Mouse (Mus musculus) cerebellum, adult 8-10 months (tissue): ENCODE data around the gene Gipr.
A peak's percentile ranks its signal among the peaks of the same experiment; 100 is the strongest.
"Not testable (repeated sequence)": the region's sequence is repeated elsewhere in the genome, so short reads cannot be mapped to it uniquely, and the experiment has no call there.

Source experiments
- DNase-seq: peaks from one replicate; pipeline ENCODE4 v3.0.0; 2022

The Gipr gene

DNA sequence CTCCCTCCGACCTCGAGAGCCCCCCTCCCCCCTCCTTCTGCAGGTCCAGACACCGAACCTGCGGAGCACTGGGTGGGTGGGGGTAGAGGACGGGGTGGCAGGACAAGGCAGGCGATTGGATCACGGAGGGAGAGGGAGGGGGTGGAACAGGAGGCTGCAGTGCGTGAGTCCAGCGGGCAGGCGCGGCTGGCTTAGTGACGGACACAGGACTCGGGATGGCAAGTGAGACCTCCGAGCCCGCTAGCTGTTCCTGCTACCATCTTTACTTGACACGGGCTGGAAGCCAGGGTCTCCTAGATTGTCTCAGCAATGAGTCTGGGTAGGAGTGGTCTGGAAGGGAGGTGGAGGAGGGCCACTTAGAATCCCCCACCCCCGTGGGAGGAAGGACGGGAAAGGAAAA is 12.1 kb upstream of the Gipr start:
- DNase-seq = no peak

DNA sequence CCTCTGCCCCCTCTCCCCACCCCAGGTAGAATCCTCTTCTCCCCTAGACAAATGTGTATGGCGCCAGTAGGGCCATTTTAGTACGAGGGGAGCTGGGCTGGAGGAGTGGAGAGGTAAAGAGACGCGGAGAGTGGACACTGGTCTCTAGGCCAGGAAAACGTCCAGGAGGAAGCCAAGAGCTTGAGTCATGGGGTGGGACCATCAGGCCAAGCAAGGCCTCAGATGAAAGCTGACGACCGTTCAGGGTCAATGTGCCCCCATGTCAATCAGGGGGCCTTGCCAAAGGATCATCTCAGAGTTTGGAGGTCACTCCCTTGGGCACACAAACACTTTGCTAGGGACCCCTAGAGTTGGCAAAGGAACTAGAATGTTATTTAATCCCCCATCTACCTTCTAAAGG is 11.3 kb upstream of the Gipr start:
- DNase-seq = peak; percentile 39

DNA sequence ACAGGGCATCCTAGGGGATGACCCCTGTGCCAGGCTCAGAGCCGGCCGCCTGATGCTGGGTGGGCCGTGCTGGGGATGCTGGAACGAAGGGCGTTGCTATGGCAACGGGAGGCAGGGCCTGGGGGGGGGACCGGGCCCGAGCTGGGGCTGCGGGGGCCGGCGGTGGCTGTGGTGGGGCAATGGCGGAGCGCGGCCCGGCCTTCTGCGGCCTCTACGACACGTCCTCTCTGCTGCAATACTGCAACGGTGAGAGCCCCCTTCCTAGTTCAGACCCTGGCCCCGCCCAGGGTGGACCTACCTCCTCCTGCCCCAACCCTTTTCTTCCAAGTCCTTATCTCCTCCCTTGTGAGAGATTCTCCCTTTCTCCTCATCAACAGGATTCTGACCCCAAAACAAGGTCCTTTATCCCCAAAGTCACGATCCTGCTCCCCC is 10.6 kb upstream of the Gipr start:
- no peak for DNase-seq

DNA sequence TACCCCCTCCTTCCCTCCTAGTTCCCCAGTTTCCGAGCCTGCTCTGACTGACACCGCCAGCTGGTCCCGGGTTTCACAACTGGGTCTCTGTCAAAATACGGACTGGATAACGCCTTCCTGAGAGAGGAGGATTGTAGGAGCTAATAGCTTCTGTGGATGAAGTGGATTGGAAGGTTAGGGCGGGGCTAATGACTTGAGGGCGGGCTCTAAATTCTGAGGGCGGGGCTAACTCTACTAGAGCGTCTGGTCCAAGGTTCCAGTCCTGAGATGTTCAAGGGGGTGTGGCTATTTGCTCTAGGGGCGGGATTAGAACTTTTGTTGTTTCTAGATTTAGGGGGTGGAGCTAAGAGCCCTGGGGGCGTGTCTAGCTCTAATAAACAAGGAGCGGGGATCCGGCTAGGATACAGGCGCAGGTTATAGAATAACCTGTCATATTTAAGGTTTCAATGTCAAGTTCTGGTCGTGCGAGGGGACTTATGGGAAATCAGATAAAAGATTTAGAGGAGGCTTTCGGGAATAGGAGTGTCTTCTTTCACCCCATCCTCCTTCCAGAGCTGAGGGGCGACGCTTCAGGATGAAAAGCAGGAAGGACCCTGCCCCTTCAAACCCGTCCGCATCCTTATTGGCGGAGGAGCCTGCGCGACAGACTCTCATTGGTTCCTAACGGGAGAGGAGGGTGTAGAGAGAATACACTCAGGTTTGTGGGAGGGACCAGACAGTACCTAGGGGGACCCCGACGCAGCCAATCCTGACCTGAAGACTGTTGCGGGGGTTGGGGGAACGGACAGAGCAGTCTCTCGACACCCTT is 10.0 kb upstream of the Gipr start, which contains the start of gene Eml2:
TSS of gene Eml2 (plus strand) at position 714 of the 808 bp plus-strand sequence.
- peak; percentile 84 for DNase-seq

DNA sequence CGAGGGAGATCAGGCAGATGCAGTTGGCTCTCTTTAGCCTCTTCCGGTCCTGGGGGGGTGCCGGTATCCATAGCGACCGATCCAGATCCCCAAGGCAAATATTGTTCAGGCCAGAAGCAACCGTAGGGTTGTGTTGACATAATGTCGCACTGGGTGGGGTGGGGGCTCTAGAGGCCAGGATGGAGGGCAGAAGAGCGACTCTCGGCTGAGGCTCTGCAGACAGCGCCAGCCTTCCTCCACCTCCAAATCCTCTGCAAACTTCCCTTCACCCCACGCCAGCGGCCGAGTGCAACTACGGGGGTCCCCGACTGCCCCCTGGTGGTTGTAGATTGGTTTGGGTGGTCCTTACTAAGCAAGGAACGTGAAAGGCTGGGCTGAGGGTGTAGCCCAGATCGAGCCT is 6.9 kb upstream of the Gipr start:
- DNase-seq = peak; percentile 67

DNA sequence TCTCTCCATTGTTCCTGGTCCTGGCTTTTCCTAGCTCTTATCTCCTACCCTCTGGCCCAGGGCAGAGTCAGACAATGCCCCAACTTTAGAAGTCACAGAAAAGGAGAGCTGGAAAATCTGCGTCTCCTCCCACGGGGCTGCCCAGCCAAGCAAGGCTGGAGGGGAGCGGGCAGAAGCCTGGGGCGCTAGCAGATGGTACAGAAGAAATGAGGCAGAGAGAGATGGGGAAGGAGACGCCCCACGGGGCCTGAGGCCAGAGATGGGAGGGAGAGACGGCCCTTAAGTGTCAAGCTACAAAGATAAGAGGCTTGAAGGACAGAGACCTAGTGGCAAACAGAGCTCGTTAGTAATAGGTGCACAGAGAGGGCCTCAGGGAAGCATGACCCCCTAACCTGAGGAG is 5.9 kb upstream of the Gipr start:
- DNase-seq = peak; percentile 46

DNA sequence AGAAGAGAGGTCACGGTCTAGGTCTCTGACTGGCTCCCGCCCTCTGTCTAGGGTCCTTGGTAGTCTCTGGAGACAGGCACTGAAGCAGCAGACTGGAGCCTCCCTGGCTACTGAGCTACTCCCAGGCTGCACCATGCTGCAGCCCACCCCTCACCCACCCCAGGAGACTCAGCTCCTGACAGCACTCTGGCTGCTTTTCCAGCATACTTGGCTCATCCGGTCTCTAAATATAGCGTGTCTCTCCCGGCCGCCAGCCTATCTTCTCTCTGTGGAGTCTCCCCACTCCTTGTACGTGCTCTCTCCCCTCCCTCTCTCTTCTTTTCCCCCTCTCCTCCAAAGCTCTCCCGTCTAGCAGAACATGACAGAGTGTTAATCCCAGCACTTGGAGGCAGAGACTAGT is 4.2 kb upstream of the Gipr start:
- no peak for DNase-seq

DNA sequence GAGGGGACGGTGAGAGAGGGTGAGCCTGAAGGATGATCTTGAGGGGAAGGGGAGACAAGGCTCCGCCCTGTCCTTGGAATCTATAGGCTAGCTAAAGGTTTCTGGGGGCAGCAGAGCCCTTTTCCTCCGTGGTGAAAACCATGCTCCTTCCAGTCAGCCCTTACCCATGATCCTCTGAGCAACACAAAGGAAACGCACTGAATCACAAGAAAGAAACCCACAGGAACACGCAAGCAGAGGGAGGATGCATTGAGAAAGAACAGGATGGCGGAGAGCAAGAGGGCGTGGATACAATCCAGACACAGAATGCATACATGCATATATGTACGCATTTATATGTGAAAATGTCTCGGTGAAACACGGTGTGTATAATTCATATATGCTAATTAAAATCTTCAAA is 3.6 kb upstream of the Gipr start:
- no peak for DNase-seq

DNA sequence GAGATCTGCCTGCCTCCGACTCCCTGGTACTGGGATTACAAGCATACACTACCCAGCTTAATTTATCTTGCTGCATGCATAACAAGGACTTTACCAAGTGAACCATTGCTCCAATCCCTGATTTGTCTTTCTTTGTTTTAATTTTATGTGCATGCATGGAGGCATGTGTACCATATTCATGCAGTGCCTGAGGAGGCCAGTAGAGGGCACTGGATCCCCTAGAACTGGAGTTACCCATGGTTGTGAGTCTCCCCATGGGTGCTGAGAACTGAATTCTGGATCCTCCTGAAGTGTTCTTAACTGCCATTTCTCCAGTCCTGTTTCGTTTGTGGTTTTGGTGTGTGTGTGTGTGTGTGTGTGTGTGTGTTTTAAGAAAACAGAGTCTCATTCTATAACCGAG is 1.1 kb upstream of the Gipr start:
- no peak for DNase-seq

DNA sequence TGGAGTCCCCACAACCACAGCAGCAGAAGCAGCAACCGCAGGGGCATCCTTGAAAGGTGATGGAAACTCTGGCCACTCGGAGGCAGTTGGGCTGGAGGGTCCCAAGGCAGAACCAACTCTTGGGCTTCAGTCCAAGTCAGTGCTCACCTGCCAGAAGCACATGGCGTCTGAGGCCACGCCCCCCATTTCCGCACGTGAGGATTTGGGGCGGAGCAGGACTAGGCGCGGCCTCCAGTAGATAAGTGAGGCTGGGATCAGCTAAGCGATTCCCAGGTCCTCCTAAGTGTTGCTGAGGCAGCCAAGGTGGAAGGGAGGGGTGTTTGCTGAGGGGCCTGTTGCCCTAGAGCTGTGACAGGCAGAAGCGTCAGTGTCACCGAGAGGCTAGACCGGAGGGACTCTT is 949 bp downstream of the Gipr start:
- DNase-seq = no peak

DNA sequence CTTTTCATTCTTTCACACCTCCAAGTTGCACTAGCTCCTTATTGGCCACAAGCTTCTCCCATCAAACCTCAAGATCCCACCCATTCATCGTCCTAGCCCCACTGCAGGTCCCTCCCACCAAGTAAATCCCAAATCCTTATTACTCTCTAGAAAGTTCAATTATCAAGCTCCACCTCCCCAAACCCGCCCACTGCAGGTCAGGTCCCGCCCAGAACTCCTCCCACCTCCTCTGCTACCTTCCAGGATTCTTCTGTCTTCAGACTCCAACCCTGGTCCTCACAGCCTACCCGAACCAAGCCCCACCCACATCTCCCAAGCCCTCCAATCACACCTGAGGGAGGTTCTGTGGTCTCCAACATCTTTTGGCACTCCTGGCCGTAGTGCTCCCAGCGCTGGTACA is 1.7 kb downstream of the Gipr start:
- DNase-seq = no peak

DNA sequence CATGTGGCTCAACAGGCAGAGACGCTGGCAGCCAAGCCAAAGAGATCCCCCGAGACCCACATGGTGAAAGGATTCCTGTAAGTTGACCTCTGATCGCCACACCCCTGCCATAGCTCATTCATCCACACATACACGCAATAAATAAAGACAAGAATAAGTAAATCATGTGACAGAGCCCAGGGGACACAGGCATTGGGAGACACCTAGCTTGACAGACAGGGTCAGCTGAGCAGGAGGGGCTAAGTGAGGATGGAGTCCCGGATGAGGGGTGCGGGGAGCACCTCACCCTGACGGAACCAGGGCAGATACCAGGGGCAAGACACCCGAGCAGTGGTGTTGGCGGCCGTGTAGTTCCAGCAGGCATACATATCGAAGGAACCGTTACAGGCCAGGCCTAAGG is 2.2 kb downstream of the Gipr start:
- DNase-seq = no peak

DNA sequence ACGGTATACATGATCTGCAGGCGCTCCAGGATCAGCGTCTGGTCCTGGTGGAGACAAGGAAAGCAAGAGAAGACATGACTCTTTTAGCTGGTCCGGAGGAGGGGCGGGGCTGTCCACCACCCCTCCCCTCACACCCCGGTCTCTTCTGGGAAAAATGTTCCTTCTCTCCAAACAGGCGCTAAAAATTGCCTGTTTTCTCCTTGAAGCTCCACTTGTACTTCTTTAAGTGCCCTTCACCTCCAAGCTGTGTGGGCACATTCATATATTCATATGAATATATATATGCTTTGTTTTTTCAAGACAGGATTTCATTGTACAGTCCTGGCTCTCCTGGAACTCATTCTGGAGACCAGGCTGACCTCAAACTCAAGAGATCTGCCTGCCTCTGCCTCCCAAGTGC is 3.0 kb downstream of the Gipr start:
- no peak for DNase-seq

DNA sequence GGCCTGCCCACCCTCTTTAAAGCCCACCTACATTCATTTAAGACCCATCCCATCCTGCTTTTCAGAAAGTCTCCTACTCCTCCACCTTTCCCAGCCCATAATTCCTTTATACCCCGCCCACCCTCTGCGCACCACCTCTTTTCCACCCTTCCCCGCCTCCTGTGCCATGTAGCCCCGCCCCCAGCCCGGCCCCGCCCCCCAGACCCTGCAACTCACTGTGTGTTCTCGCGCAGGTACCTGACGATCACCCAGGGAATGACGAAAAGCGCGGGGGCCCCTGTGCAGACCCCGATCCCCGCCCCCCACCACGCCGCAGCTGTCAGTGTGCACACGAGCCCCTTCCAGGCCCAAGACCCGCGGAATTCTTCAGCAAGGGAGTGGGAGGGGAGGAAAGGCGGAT is 5.8 kb downstream of the Gipr start:
- no peak for DNase-seq

DNA sequence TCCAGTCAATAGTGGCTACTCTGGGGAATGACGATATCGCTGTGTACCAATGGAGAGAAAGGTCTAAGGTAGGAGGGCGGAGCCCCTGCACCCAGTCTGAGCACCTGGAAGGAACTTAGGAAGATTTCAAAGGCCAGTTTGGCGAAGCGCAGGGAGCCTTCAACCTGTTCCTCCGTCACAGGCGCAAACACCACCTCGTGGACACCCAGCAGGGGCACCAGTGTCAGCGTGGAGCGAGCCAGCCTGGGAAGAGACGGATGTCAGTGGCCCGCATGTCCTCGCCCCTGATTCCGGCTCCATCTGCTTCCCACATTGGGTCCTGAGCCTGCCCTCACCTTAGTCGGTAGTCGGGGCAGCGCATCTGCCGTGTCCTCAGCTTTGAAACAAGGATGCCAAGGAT is 6.5 kb downstream of the Gipr start:
- no peak for DNase-seq

DNA sequence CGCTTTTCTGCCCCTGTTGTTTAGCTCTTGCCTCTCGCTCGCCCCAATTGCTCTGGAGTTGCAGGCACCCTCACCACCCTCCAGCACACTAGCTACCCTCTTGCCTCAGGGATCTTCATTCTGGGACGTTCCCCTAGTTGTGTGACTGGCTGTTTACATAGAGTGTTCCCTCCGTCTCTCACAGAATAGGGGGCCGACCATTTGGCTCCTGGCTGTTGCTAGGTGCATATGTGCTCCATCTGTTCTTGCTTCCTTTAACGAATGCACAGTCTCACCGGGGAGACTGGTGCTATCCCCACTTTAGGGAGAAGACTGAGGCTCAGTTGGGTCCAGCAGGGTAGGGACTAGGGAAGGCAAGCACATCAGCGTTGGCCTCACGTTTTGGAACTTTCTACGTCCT is 7.3 kb downstream of the Gipr start:
- no peak for DNase-seq

DNA sequence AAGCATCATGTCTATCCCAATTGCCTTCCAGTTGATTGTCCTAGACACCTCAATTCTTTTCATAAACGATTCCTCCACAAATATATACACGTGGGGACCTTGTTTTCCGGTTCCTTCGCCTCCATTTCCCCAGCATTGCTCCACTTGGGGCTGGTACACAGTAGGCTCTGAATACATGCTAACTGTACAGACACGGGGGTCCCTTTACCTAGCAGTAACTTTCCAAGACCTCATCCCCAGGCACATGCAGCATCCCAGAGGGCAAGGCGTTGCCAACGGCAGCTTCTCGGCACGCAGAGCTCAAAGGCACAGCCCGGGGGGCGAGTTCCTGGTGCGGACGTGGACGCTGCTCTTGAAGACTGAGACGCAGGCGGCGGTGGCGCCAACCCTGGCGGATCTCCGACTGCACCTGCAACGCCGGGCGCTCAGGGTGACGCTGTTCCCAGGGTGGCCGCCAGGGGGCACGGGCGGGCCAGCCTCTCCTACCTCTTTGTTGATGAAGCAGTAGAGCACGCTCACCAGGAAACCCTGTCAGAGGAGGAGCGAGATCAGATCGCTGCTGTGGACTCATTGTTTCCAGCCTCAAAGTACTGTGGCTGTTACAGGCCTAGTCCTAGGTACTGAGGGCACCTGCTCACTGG is 8.6 kb downstream of the Gipr start:
- DNase-seq = peak; percentile 96

DNA sequence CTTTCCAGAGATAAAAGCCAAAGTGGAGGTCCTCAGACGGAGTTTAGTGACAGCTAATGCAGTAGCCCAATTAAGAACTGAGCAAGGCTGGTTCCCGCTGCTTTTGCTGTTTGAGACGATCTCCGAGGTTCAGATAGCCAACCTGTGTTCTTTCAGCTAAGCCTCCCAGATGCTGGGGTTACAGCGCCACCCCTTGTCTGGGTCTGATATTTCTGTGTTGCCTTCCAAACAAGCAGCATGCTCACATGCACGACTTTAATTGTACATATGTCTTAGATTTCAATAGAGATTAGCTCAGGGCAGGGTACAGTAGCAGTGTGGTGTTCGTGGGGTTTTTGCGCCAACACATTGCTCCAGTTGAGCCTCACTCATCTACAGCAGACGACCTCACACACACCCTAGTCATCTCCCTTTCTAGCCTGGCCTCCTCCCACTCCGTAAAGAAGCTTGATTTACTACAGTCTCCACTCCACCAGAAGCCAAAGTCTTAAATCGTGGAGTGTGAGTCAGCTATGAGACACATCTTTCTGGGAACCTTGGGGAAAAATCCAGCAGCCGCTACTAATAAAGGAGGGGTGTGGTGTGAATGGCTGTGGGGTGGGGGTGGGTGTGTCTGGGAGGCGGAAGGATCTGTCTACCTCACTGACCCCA is 10.0 kb downstream of the Gipr start:
- no peak for DNase-seq

DNA sequence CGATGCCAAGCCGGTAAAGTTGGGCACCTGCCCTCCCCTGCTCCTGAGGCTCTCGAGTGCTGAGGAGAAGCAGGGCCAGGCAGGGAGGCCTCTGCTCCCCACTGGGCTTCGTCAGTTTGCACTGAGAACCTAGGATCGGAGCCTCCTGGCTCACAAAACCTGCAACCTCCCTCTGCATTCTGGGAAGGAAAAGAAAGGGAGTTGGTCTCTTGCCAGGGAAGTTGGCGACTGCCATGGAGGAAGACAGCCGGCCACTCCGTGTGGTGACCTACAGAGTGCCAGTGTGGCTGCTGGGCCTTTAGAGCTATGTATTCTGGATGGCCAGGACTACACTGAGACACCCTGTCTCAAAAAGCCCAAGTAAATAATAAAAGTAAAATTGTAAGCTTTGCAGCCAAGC is 11.1 kb downstream of the Gipr start:
- no peak for DNase-seq

DNA sequence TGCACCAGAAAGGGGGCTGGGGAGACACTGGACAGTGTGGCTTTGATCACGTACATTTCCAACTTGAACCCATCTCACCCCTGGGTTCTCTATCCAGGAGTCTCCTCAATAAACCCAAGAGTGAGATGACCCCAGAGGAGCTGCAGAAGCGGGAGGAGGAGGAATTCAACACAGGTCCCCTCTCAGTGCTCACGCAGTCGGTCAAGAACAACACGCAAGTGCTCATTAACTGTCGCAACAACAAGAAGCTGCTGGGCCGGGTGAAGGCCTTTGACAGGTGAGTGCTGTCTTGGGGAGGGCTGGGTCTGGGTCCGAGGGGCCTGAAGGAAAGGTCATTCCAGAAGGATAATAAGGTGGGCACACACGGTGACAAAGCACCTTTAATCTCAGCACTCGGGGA is 14.8 kb downstream of the Gipr start:
- DNase-seq = not testable (repeated sequence)

DNA sequence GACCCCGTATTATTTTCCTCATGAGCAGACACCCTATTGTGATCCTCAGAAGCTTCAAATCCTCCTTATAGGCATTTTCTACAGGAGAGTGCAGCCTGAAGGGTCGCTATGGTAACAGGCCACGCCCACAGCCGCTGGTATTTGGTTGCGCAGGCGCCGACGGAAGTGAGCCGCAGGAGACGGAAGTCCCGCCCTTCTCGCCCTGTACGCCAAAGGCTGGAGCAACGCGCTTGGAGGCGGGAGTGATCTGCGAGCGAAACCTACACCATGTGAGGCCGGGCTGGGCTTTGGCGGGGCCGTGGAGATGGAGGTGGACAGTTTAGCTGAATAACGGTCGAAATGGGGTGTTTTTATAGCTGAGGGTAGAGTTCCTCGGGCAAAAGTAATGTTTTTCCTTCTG is 16.3 kb downstream of the Gipr start, which contains the start of gene Snrpd2:
TSS of gene Snrpd2 (plus strand) at position 97 of the 400 bp plus-strand sequence.
- peak; percentile 96 for DNase-seq

DNA sequence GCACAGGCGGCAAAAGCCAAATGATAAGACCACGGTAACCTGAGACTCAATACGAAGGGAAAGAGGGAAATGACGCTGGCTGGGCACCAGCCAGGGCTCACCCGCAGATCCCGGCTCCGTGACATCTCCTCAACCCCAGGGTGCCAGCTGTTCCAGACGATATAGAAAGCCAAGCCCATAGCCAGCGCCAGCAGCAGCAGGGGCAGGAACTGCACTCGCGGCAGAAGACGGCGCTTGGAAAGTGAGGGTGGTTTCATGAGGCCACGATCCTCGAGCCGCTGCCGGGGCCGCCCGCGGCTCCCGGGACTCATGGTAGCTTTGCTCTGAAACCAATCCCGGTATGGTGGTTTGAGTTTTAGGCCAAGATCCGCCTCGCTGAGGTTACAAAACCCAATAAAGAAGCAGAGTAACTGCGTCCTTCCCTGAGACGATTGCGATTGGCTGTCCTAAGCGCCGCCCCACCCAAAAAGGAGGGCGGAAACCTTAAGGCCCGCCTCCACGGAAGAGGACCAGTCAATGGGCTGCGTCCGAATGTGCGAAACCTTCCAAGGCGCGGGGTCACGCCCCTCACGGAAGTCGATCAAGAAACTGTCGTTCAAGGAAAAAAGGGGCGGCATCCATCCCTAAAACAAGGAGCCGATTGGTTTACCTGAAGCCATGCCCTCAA is 16.9 kb downstream of the Gipr start, which contains the start of gene Qpctl:
TSS of gene Qpctl (minus strand) at position 417 of the 667 bp plus-strand sequence.
- DNase-seq = peak; percentile 96

DNA sequence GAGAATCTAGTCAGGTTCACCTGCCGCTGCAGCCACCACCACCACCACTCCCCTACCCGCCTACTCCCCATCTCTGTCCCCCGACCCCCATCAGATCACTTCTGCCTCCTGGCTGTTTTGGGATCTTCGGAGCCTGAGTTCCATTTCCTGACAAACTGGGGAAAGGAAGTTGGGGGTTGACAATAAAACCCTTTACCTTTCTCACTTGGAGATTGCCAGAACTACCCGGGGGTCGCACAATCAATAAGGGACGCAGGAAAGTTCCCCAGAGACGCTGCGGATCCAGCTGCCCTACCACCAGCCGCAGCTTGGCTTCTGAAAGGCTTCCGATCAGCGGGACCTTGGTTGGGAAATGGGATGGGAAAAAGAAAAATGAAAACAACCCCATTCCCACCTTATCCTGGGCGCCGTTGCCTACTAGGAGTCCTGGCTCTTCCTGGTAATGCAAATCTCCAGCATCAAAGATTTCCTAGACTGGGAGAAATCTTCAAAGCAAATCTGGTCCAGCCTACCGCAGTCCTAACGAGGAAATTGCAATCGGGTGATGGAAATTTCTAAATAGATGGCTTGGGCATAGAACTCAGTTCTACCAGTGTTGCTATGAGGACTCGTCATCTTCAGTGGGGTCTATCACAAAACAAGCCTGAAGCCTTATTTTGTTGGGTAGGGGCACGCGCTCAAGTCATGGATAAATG is 17.6 kb downstream of the Gipr start:
- no peak for DNase-seq
